Comparison of ENCODE assay signal across 11 mouse cellular contexts in genomic region chr11:95737811-95738210, GRCm38 (mm10). TPM values are rescaled to one million over a fixed set of nuclear protein-coding genes. Genes with fewer than 3 reads are reported as not detected.
DNase-seq lines count a peak whose midpoint lies in the region; ATAC-seq lines count a peak whose summit lies in the region.
"Had no signal": no experiment of that assay in that cellular context is flagged by ENCODE, and none has a peak within 500 bp of the region (broad histone marks: within the 10 kb centered on the region; RNA-seq: fewer than 3 reads in every experiment).

No protein-coding gene starts in this region.

- no peaks in the 10 kb centered on the region for H3K27me3 ChIP-seq in midbrain, embryonic 14.5 days (ENCODE audit: control insufficient read depth, insufficient read depth, low read length)
- H3K27me3 ChIP-seq: hindbrain, embryonic 13.5 days had no signal

- H3K9me3 ChIP-seq in midbrain, embryonic 14.5 days (ENCODE audit: control insufficient read depth, low read length), result no peaks in the 10 kb centered on the region
- H3K9me3 ChIP-seq: hindbrain, embryonic 13.5 days had no signal

- H3K9ac ChIP-seq in midbrain, embryonic 14.5 days (replicated peaks; ENCODE audit: low read length), result no peak overlapping the region
- H3K9ac ChIP-seq: hindbrain, embryonic 13.5 days had no signal

- H3K4me1 ChIP-seq in midbrain, embryonic 14.5 days (ENCODE audit: control insufficient read depth, insufficient read depth, low read length), result no peaks in the 10 kb centered on the region
- H3K4me1 ChIP-seq: midbrain, embryonic 10.5 days had no signal

- 92% methylated on average over 3 of the region's 3 CpGs for WGBS in midbrain, embryonic 14.5 days

- DNase-seq in gastrocnemius, postnatal 10 days, result peak; percentile 23
- DNase-seq in gastrocnemius, adult 8-10 months (ENCODE audit: low spot score in 2 of 2), result no peak
- DNase-seq in right cerebral cortex, postnatal 10 days (ENCODE audit: low spot score in 2 of 2), result peak; percentile 54 to 60
- no peak for DNase-seq in right cerebral cortex, postnatal 4 days
- peak; percentile 22 for DNase-seq in gastrocnemius, postnatal 25 days
- no peak for DNase-seq in left cerebral cortex, postnatal 4 days
- DNase-seq in midbrain, embryonic 14.5 days, result no peak

- intact Hi-C loops in left cerebral cortex, postnatal 4 days (cut with DNase I), result no loop called here

- no peak overlapping the region for H3K4me3 ChIP-seq in midbrain, embryonic 14.5 days (replicated peaks; ENCODE audit: low read depth, low read length)
- H3K4me3 ChIP-seq: erythroblast, embryonic 14.5 days; hindbrain, embryonic 13.5 days; midbrain, embryonic 10.5 days had no signal

- no peak overlapping the region for H3K27ac ChIP-seq in midbrain, embryonic 14.5 days (replicated peaks; ENCODE audit: low read depth, low read length)
- H3K27ac ChIP-seq: hindbrain, embryonic 13.5 days; midbrain, embryonic 10.5 days had no signal

- no peaks in the 10 kb centered on the region for H3K36me3 ChIP-seq in midbrain, embryonic 14.5 days (ENCODE audit: control insufficient read depth, insufficient read depth, low read length)
- H3K36me3 ChIP-seq: hindbrain, embryonic 13.5 days had no signal

- peak; percentile 45; the same call in 1 of the 2 replicates for ATAC-seq in megakaryocyte, adult 5-6 weeks (ENCODE audit: poor library complexity, severe bottlenecking)
- ATAC-seq in midbrain, embryonic 14.5 days (ENCODE audit: low FRiP score, low TSS enrichment), result no peak

- no peak overlapping the region for H3K4me2 ChIP-seq in midbrain, embryonic 14.5 days (ENCODE audit: low read length)
- H3K4me2 ChIP-seq: hindbrain, embryonic 13.5 days had no signal

RNA-seq across cellular contexts. Expression of gene B130006D01Rik, which starts 14.4 kb away (rescaled TPM):
- total RNA-seq in gastrocnemius, postnatal 10 days (2021), result under 1 TPM; 0.42 to 0.90 TPM
- total RNA-seq in gastrocnemius, adult 8-10 months (2022), result under 1 TPM; 0.20 to 0.54 (median 0.34) TPM
- under 1 TPM; 0.29 to 0.36 TPM for total RNA-seq in gastrocnemius, postnatal 25 days (2021)
- 1.3 and 2.7 TPM in 2 replicates for total RNA-seq in megakaryocyte, adult 5-6 weeks (2015)
- total RNA-seq in megakaryocyte, adult 5-6 weeks (2017), result 1.8 and 2.2 TPM in 2 replicates
- 1 to 10 TPM; 1.8 to 2.2 TPM for total RNA-seq in left cerebral cortex, postnatal 4 days (2021)
- polyA plus RNA-seq in midbrain, embryonic 14.5 days (2014; fragmentation: Nextera tagmentation; extraction: Ambion mirVana), result 1.4 and 1.5 TPM in 2 replicates
- polyA plus RNA-seq: erythroblast, embryonic 14.5 days had no signal

RNA-seq across cellular contexts. Expression of gene Zfp652, which starts 25.3 kb away (rescaled TPM):
- 10 to 100 TPM; 51.1 to 54.5 TPM for total RNA-seq in gastrocnemius, postnatal 10 days (2021)
- total RNA-seq in gastrocnemius, adult 8-10 months (2022), result 100 to 1,000 TPM; 107 to 171 (median 133) TPM
- total RNA-seq in gastrocnemius, postnatal 25 days (2021), result 10 to 100 TPM; 62.2 to 71.7 TPM
- total RNA-seq in megakaryocyte, adult 5-6 weeks (2015), result 32.0 and 41.3 TPM in 2 replicates
- 20.6 and 28.1 TPM in 2 replicates for total RNA-seq in megakaryocyte, adult 5-6 weeks (2017)
- total RNA-seq in left cerebral cortex, postnatal 4 days (2021), result 10 to 100 TPM; 50.8 to 53.1 TPM
- 13.1 and 15.7 TPM in 2 replicates for polyA plus RNA-seq in midbrain, embryonic 14.5 days (2014; fragmentation: Nextera tagmentation; extraction: Ambion mirVana)

Comparison
In these comparisons a context has a peak if more than half of its experiments do, and no peak if none do; other contexts are left out.
1. DNase-seq: peak in gastrocnemius, postnatal 10 days (single experiment), right cerebral cortex, postnatal 10 days (2 of 2) and gastrocnemius, postnatal 25 days (single experiment); none in gastrocnemius, adult 8-10 months (0 of 2), right cerebral cortex, postnatal 4 days (single experiment), left cerebral cortex, postnatal 4 days (single experiment) and midbrain, embryonic 14.5 days (single experiment).